Mouse (Mus musculus) MEL (cell line): ENCODE results near the gene Krt7. TPM values are rescaled to one million over a fixed set of nuclear protein-coding genes. Genes with fewer than 3 reads are reported as not detected.

ENCODE experiments used
- DNase-seq: peaks from one replicate; pipeline ENCODE4 v3.0.0; 2011; ENCODE audit warnings: low read depth, low spot score
- H3K27ac ChIP-seq: 2 replicates; pipeline ENCODE4 v1.5.1; 2012; ENCODE audit warnings: low read depth, mild to moderate bottlenecking, control low read depth, low read length, moderate library complexity; ENCODE audit not compliant: control insufficient read depth
- H3K27me3 ChIP-seq, 2 experiments: fragments of 150-350 bp in 1 of 2; sonication (generic) in 1 of 2; 2 replicates each; pipeline ENCODE4 v1.6.1; 2012; ENCODE audit warnings: low read length in 2 of 2, mild to moderate bottlenecking in 2 of 2, improper control_type of control experiment in 1 of 2, moderate library complexity in 1 of 2; ENCODE audit not compliant: insufficient read depth in 2 of 2, control insufficient read depth in 1 of 2
- H3K36me3 ChIP-seq, 2 experiments: 2 replicates each; pipeline ENCODE4 v1.6.1; 2012 to 2014; ENCODE audit warnings: low read length in 2 of 2, improper control_type of control experiment in 1 of 2, inconsistent platforms in 1 of 2, mild to moderate bottlenecking in 1 of 2; ENCODE audit not compliant: insufficient read depth in 2 of 2, control insufficient read depth in 1 of 2
- H3K4me1 ChIP-seq, 2 experiments: fragments of 150-350 bp in 1 of 2; sonication (generic) in 1 of 2; 2 replicates each; pipeline ENCODE4 v1.6.1; 2012; ENCODE audit warnings: low read length in 2 of 2, improper control_type of control experiment in 1 of 2, mild to moderate bottlenecking in 1 of 2; ENCODE audit not compliant: insufficient read depth in 2 of 2, control insufficient read depth in 1 of 2
- H3K4me3 ChIP-seq, 2 experiments: fragments of 150-350 bp in 1 of 2; sonication (generic) in 1 of 2; 2 replicates each; pipeline ENCODE4 v1.5.1; 2012; ENCODE audit warnings: low read depth in 2 of 2, low read length in 2 of 2, mild to moderate bottlenecking in 2 of 2, moderate library complexity in 2 of 2, control low read depth in 1 of 2, improper control_type of control experiment in 1 of 2; ENCODE audit not compliant: control insufficient read depth in 1 of 2, insufficient read depth in 1 of 2
- H3K79me2 ChIP-seq: 2 replicates; pipeline ENCODE4 v1.6.1; 2012; ENCODE audit warnings: mild to moderate bottlenecking, low read length, moderate library complexity; ENCODE audit not compliant: control insufficient read depth, poor library complexity, insufficient read depth
- H3K9ac ChIP-seq: 2 replicates; pipeline ENCODE4 v1.6.1; 2012; ENCODE audit warnings: low read depth, mild to moderate bottlenecking, control low read depth, low read length, moderate library complexity; ENCODE audit not compliant: control insufficient read depth, poor library complexity, severe bottlenecking
- H3K9me3 ChIP-seq: fragments of 150-350 bp; sonication (generic); replicated peaks from 2 replicates; pipeline ENCODE4 v1.6.1; 2012; ENCODE audit warnings: mild to moderate bottlenecking, low read length, improper control_type of control experiment, moderate library complexity; ENCODE audit not compliant: insufficient read depth
- BHLHE40 ChIP-seq: IDR thresholded peaks from 2 replicates; pipeline ENCODE4 v1.6.1; 2012; ENCODE audit warnings: low read depth, mild to moderate bottlenecking, inconsistent platforms, low read length, improper control_type of control experiment, borderline replicate concordance
- CHD1 ChIP-seq: IDR thresholded peaks from 2 replicates; pipeline ENCODE4 v1.6.1; 2012; ENCODE audit warnings: low read depth, mild to moderate bottlenecking, inconsistent platforms, low read length, improper control_type of control experiment
- CHD2 ChIP-seq: IDR thresholded peaks from 2 replicates; pipeline ENCODE4 v1.6.1; 2011; ENCODE audit warnings: low read length, improper control_type of control experiment
- CTCF ChIP-seq, 3 experiments: IDR thresholded peaks in 2 of 3; conservative IDR thresholded peaks in 1 of 3; 2 replicates each; pipeline ENCODE4 v1.5.1; 2011 to 2012; ENCODE audit warnings: low read length in 3 of 3, low read depth in 2 of 3, mild to moderate bottlenecking in 2 of 3, improper control_type of control experiment in 1 of 3, inconsistent platforms in 1 of 3, mixed read lengths in 1 of 3, moderate library complexity in 1 of 3; ENCODE audit not compliant: control insufficient read depth in 1 of 3, insufficient read depth in 1 of 3, poor library complexity in 1 of 3, severe bottlenecking in 1 of 3
- ELF1 ChIP-seq: IDR thresholded peaks from 2 replicates; pipeline ENCODE4 v1.6.1; 2014; ENCODE audit warnings: low read depth, mild to moderate bottlenecking, inconsistent platforms, low read length, improper control_type of control experiment, moderate library complexity
- EP300 ChIP-seq, 2 experiments: IDR thresholded peaks; 2 replicates each; pipeline ENCODE4 v1.6.1; 2011; ENCODE audit warnings: improper control_type of control experiment in 2 of 2, low read length in 2 of 2, low read depth in 1 of 2, mild to moderate bottlenecking in 1 of 2
- ETS1 ChIP-seq: IDR thresholded peaks from 2 replicates; pipeline ENCODE4 v1.6.1; 2012; ENCODE audit warnings: low read depth, mild to moderate bottlenecking, inconsistent platforms, low read length, improper control_type of control experiment, moderate library complexity
- GABPA ChIP-seq: IDR thresholded peaks from 2 replicates; pipeline ENCODE4 v1.6.1; 2012; ENCODE audit warnings: low read depth, mild to moderate bottlenecking, inconsistent platforms, low read length, improper control_type of control experiment, moderate library complexity
- JUND ChIP-seq: IDR thresholded peaks from 2 replicates; pipeline ENCODE4 v1.6.1; 2011; ENCODE audit warnings: low read depth, mild to moderate bottlenecking, improper control_type of control experiment, low read length
- KAT2A ChIP-seq: conservative IDR thresholded peaks from 2 replicates; pipeline ENCODE4 v1.6.1; 2012; ENCODE audit warnings: low read depth, low read length, improper control_type of control experiment, inconsistent platforms
- MAFK ChIP-seq: IDR thresholded peaks from 2 replicates; pipeline ENCODE4 v1.6.1; 2011; ENCODE audit warnings: low read depth, mild to moderate bottlenecking, low read length, improper control_type of control experiment, borderline replicate concordance
- MAZ ChIP-seq: IDR thresholded peaks from 2 replicates; pipeline ENCODE4 v1.6.1; 2012; ENCODE audit warnings: low read depth, mild to moderate bottlenecking, inconsistent platforms, low read length, improper control_type of control experiment
- MEF2A ChIP-seq: IDR thresholded peaks from 2 replicates; pipeline ENCODE4 v1.6.1; 2014; ENCODE audit warnings: low read depth, mild to moderate bottlenecking, inconsistent platforms, low read length, improper control_type of control experiment; ENCODE audit not compliant: poor library complexity, insufficient replicate concordance, severe bottlenecking; ENCODE audit errors: extremely low read depth
- MYB ChIP-seq: IDR thresholded peaks from 2 replicates; pipeline ENCODE4 v1.6.1; 2011; ENCODE audit warnings: mild to moderate bottlenecking, low read depth, low read length, improper control_type of control experiment
- NRF1 ChIP-seq: IDR thresholded peaks from 2 replicates; pipeline ENCODE4 v1.6.1; 2014; ENCODE audit warnings: low read depth, mild to moderate bottlenecking, inconsistent platforms, low read length, improper control_type of control experiment, moderate library complexity; ENCODE audit not compliant: poor library complexity, insufficient read depth, severe bottlenecking
- POLR2A ChIP-seq, 2 experiments: IDR thresholded peaks; 2 replicates each; pipeline ENCODE4 v1.6.1; 2011 to 2012; ENCODE audit warnings: low read length in 2 of 2, mild to moderate bottlenecking in 2 of 2, control low read depth in 1 of 2, improper control_type of control experiment in 1 of 2, low read depth in 1 of 2, moderate library complexity in 1 of 2; ENCODE audit not compliant: control insufficient read depth in 1 of 2, insufficient read depth in 1 of 2, poor library complexity in 1 of 2
- POLR2AphosphoS5 ChIP-seq: IDR thresholded peaks from 2 replicates; pipeline ENCODE4 v1.6.1; 2012; ENCODE audit warnings: low read depth, borderline replicate concordance, mild to moderate bottlenecking, inconsistent platforms, low read length, moderate library complexity, mixed read lengths
- RAD21 ChIP-seq: IDR thresholded peaks from 2 replicates; pipeline ENCODE4 v1.6.1; 2011; ENCODE audit warnings: mild to moderate bottlenecking, low read depth, low read length, improper control_type of control experiment
- SMC3 ChIP-seq: IDR thresholded peaks from 2 replicates; pipeline ENCODE4 v1.6.1; 2011; ENCODE audit warnings: low read depth, low read length, improper control_type of control experiment
- TCF12 ChIP-seq: IDR thresholded peaks from 2 replicates; pipeline ENCODE4 v1.6.1; 2014; ENCODE audit warnings: low read depth, mild to moderate bottlenecking, inconsistent platforms, low read length, improper control_type of control experiment, moderate library complexity
- UBTF ChIP-seq: IDR thresholded peaks from 2 replicates; pipeline ENCODE4 v1.6.1; 2012; ENCODE audit warnings: low read depth, mild to moderate bottlenecking, inconsistent platforms, low read length, improper control_type of control experiment, moderate library complexity, borderline replicate concordance; ENCODE audit not compliant: insufficient read depth
- USF1 ChIP-seq: IDR thresholded peaks from 2 replicates; pipeline ENCODE4 v1.6.1; 2014; ENCODE audit warnings: low read depth, mild to moderate bottlenecking, inconsistent platforms, low read length, improper control_type of control experiment, moderate library complexity
- ZC3H11A ChIP-seq: IDR thresholded peaks from 2 replicates; pipeline ENCODE4 v1.6.1; 2012; ENCODE audit warnings: low read depth, mild to moderate bottlenecking, inconsistent platforms, low read length, improper control_type of control experiment
- ZMIZ1 ChIP-seq: IDR thresholded peaks from 2 replicates; pipeline ENCODE4 v1.6.1; 2012; ENCODE audit warnings: low read depth, mild to moderate bottlenecking, inconsistent platforms, low read length, improper control_type of control experiment, moderate library complexity
- ZNF384 ChIP-seq: IDR thresholded peaks from 2 replicates; pipeline ENCODE4 v1.6.1; 2012; ENCODE audit warnings: low read depth, mild to moderate bottlenecking, inconsistent platforms, low read length, improper control_type of control experiment
- polyA plus RNA-seq, 2 experiments: library from polyadenylated mRNA; stranded (reverse) in 1 of 2; unstranded in 1 of 2; fragments of >175 nt in 1 of 2; fragments of >200 nt in 1 of 2; gene quantifications; 2 replicates each; pipeline versions ENCODE4 v1.2.1 to v1.2.4; 2012; ENCODE audit warnings: low replicate concordance in 2 of 2, low read depth in 1 of 2; ENCODE audit not compliant: insufficient read length in 2 of 2, insufficient read depth in 1 of 2, missing spikeins in 1 of 2
- total RNA-seq: library from RNA; depleted of rRNA; stranded (reverse); fragments of 300-350 nt; gene quantifications from 2 replicates; pipeline ENCODE4 v1.2.3, GENCODE M21; 2012

Krt7 gene
- total and polyA plus RNA-seq, 3 experiments = 0.03 to 0.04 TPM; not detected in 1

DNA sequence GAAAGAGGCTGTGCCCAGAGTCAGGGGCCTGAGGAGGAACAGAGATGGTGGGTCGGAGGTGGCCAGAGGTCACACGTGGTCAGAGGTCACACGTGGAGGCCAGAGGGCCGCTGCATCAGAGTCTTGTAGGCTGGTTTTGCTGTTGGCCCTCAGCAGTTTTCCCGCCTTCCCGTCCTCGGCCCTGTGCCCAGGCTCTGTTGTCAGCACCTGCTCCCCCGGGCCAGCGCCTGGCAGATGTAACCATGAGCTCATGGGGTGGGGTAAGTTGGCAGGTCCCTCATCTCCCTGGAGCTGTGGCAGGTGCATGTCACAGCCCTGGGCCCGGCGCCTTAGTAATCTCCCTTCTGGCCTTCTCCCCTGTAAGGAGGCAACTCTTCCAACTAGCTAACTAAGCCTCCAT is 28.0 kb upstream of the Krt7 start:
- no peaks in the 10 kb centered on the region for H3K4me1 ChIP-seq
- no peak overlapping the region for H3K4me3 ChIP-seq
- H3K36me3 ChIP-seq = no peaks in the 10 kb centered on the region
- H3K27me3 ChIP-seq = peaks cover 0 to 3% of the 10 kb centered on the region in 2 experiments; a peak in 1 of 4 replicates
- H3K9me3 ChIP-seq = no peaks in the 10 kb centered on the region
- H3K27ac ChIP-seq = no peak overlapping the region
- TF ChIP-seq NRF1 (no peak), CHD2 (no peak), USF1 (no peak), CHD1 (no peak), MAZ (no peak), POLR2A (IDR thresholded peaks at IDR 0.05; ENCODE audit: control insufficient read depth in 1 of 2, insufficient read depth in 1 of 2, low read depth in 1 of 2, low read length in 2 of 2, poor library complexity in 1 of 2) (no peak), JUND (no peak), ELF1 (no peak)
- TF ChIP-seq, all 39 proteins: peak for 0
- Histone ChIP-seq H3K9ac (no peak overlapping the region), H3K79me2 (no peaks in the 10 kb centered on the region)
- DNase-seq = no peak

GRCm38 (mm10) chr15:101384610-101385009 is 26.2 kb upstream of the Krt7 start:
- no peaks in the 10 kb centered on the region for H3K4me1 ChIP-seq
- no peak overlapping the region for H3K4me3 ChIP-seq
- H3K9ac ChIP-seq = no peak overlapping the region
- H3K36me3 ChIP-seq = no peaks in the 10 kb centered on the region
- H3K9me3 ChIP-seq = no peaks in the 10 kb centered on the region
- H3K27me3 ChIP-seq = peaks cover 0 to 2% of the 10 kb centered on the region in 2 experiments; a peak in 1 of 4 replicates
- TF ChIP-seq BHLHE40 (no peak), UBTF (no peak), MYB (no peak), POLR2AphosphoS5 (no peak), ZC3H11A (no peak), SMC3 (no peak), CTCF (IDR thresholded peaks at IDR 0.05 in 2 of 3, conservative IDR thresholded peaks at IDR 0.05 in 1 of 3; ENCODE audit: control insufficient read depth in 1 of 3, insufficient read depth in 1 of 3, low read depth in 2 of 3, low read length in 3 of 3, poor library complexity in 1 of 3, severe bottlenecking in 1 of 3) (no peak), GABPA (no peak), EP300 (IDR thresholded peaks at IDR 0.05; ENCODE audit: low read depth in 1 of 2, low read length in 2 of 2) (no peak), KAT2A (no peak), ZNF384 (no peak), RAD21 (no peak), POLR2A (IDR thresholded peaks at IDR 0.05; ENCODE audit: control insufficient read depth in 1 of 2, insufficient read depth in 1 of 2, low read depth in 1 of 2, low read length in 2 of 2, poor library complexity in 1 of 2) (no peak), NRF1 (no peak), MAFK (no peak), MEF2A (no peak), ZMIZ1 (no peak), ETS1 (no peak), TCF12 (no peak)
- H3K27ac ChIP-seq = no peak overlapping the region
- no peak for DNase-seq
- no peaks in the 10 kb centered on the region for H3K79me2 ChIP-seq
